Mouse (Mus musculus): ENCODE data around the gene Pus1.
"Not testable (repeated sequence)": the region's sequence is repeated elsewhere in the genome, so short reads cannot be mapped to it uniquely, and the experiment has no call there.

Pus1 gene

GRCm38 (mm10) chr5:110780761-110781528, 486 bp upstream of the Pus1 start:
- peak in 1 of 2 experiments; percentile 60 for DNase-seq

- DNase-seq: peak; percentile 27 to 49
Measured at GRCm38 (mm10) chr5:110779276-110779997, 1.0 kb downstream of the Pus1 start.

- no peak for DNase-seq
Measured at GRCm38 (mm10) chr5:110778263-110778662, 2.2 kb downstream of the Pus1 start.

GRCm38 (mm10) chr5:110776141-110776540, 4.3 kb downstream of the Pus1 start:
- no peak for DNase-seq

GRCm38 (mm10) chr5:110774511-110774910, 5.9 kb downstream of the Pus1 start:
- DNase-seq: no peak

- not testable (repeated sequence) for DNase-seq
Measured at GRCm38 (mm10) chr5:110772945-110773344, 7.5 kb downstream of the Pus1 start.

- DNase-seq: peak; percentile 100
Measured at GRCm38 (mm10) chr5:110770448-110771158, 9.9 kb downstream of the Pus1 start, which contains the start of gene Ep400. Gene Ep400, minus strand, starts transcription at chr5:110770717.

- DNase-seq: no peak
Measured at GRCm38 (mm10) chr5:110770031-110770445, 10.4 kb downstream of the Pus1 start.

- DNase-seq: no peak
Measured at GRCm38 (mm10) chr5:110769272-110769671, 11.2 kb downstream of the Pus1 start.

- no peak for DNase-seq
Measured at GRCm38 (mm10) chr5:110763890-110764289, 16.6 kb downstream of the Pus1 start.

GRCm38 (mm10) chr5:110745021-110745420, 35.4 kb downstream of the Pus1 start:
- no peak for DNase-seq

GRCm38 (mm10) chr5:110739496-110740275, 40.8 kb downstream of the Pus1 start:
- DNase-seq: no peak

GRCm38 (mm10) chr5:110735606-110736005, 44.9 kb downstream of the Pus1 start:
- no peak for DNase-seq

GRCm38 (mm10) chr5:110733231-110733823, 47.1 kb downstream of the Pus1 start:
- DNase-seq: no peak

- DNase-seq: no peak
Measured at GRCm38 (mm10) chr5:110731227-110731626, 49.2 kb downstream of the Pus1 start.

- no peak for DNase-seq
Measured at GRCm38 (mm10) chr5:110727850-110728249, 52.6 kb downstream of the Pus1 start.

Measured in cerebellum, postnatal 25 days (tissue).